Mouse (Mus musculus): Measurements from ENCODE around the gene Ap5z1. TPM values are rescaled to one million over a fixed set of nuclear protein-coding genes. Genes with fewer than 3 reads are reported as not detected.

Gene Ap5z1
- polyA plus RNA-seq, 1 experiment = not detected

GRCm38 (mm10) chr5:142423141-142423540 is 40.6 kb upstream of the Ap5z1 start:
- Histone ChIP-seq H3K4me3 (ENCODE audit: insufficient read depth, low read depth, low read length) (no peak overlapping the region), H3K27ac (ENCODE audit: insufficient read depth, low read depth, low read length) (no peak overlapping the region), H3K4me1 (ENCODE audit: control insufficient read depth, insufficient read depth, low read length) (peaks cover 33% of the 10 kb centered on the region)
- no peak for TF ChIP-seq POLR2A (IDR thresholded peaks at IDR 0.05; ENCODE audit: insufficient read depth, low read depth, low read length)
- no peak for TF ChIP-seq CTCF (IDR thresholded peaks at IDR 0.05; ENCODE audit: insufficient read depth, low read depth, low read length)
- 85% methylated on average over 10 of the region's 10 CpGs for WGBS

DNA sequence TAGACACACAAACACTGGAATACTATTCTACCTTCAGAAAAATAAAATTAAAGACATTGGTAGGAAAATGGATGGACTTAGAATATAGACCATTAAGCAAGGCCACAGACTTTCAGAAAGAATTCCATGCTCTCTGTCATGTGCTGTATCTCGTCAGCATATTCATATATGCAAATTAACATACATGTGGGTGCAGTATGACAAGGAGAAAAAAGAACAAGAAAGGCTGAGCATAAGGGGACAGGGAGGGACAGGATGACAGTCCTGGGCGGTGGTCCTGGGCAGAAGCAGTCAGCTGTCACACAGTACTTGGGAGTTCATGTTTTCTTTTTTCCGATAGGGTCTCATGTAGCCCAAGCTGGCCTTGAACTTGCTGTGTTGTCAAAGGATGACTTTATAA is 40.0 kb upstream of the Ap5z1 start:
- peaks cover 36% of the 10 kb centered on the region for H3K4me1 ChIP-seq (ENCODE audit: control insufficient read depth, insufficient read depth, low read length)
- H3K27ac ChIP-seq (ENCODE audit: insufficient read depth, low read depth, low read length) = no peak overlapping the region
- no peak for TF ChIP-seq POLR2A (IDR thresholded peaks at IDR 0.05; ENCODE audit: insufficient read depth, low read depth, low read length)
- no peak for TF ChIP-seq CTCF (IDR thresholded peaks at IDR 0.05; ENCODE audit: insufficient read depth, low read depth, low read length)
- WGBS = 64% methylated on average over 3 of the region's 3 CpGs
- no peak overlapping the region for H3K4me3 ChIP-seq (ENCODE audit: insufficient read depth, low read depth, low read length)

- Histone ChIP-seq H3K4me3 (ENCODE audit: insufficient read depth, low read depth, low read length) (no peak overlapping the region), H3K27ac (ENCODE audit: insufficient read depth, low read depth, low read length) (no peak overlapping the region), H3K4me1 (ENCODE audit: control insufficient read depth, insufficient read depth, low read length) (peaks cover 31% of the 10 kb centered on the region)
- WGBS = 59% methylated on average over 13 of the region's 13 CpGs
- TF ChIP-seq CTCF (IDR thresholded peaks at IDR 0.05; ENCODE audit: insufficient read depth, low read depth, low read length) = no peak
- no peak for TF ChIP-seq POLR2A (IDR thresholded peaks at IDR 0.05; ENCODE audit: insufficient read depth, low read depth, low read length)
These were observed 39.0 kb upstream of the Ap5z1 start for GRCm38 (mm10) chr5:142424627-142425349.

GRCm38 (mm10) chr5:142426476-142426875 is 37.3 kb upstream of the Ap5z1 start:
- Histone ChIP-seq H3K27ac (ENCODE audit: insufficient read depth, low read depth, low read length) (no peak overlapping the region), H3K4me3 (ENCODE audit: insufficient read depth, low read depth, low read length) (no peak overlapping the region), H3K4me1 (ENCODE audit: control insufficient read depth, insufficient read depth, low read length) (peaks cover 36% of the 10 kb centered on the region)
- WGBS = 95% methylated on average over 2 of the region's 2 CpGs
- TF ChIP-seq CTCF (IDR thresholded peaks at IDR 0.05; ENCODE audit: insufficient read depth, low read depth, low read length) (no peak), POLR2A (IDR thresholded peaks at IDR 0.05; ENCODE audit: insufficient read depth, low read depth, low read length) (no peak)

- Histone ChIP-seq H3K27ac (ENCODE audit: insufficient read depth, low read depth, low read length) (no peak overlapping the region), H3K4me1 (ENCODE audit: control insufficient read depth, insufficient read depth, low read length) (peaks cover 49% of the 10 kb centered on the region), H3K4me3 (ENCODE audit: insufficient read depth, low read depth, low read length) (no peak overlapping the region)
- TF ChIP-seq POLR2A (IDR thresholded peaks at IDR 0.05; ENCODE audit: insufficient read depth, low read depth, low read length) (no peak), CTCF (IDR thresholded peaks at IDR 0.05; ENCODE audit: insufficient read depth, low read depth, low read length) (no peak)
- 72% methylated on average over 10 of the region's 10 CpGs for WGBS
These were observed 35.9 kb upstream of the Ap5z1 start for GRCm38 (mm10) chr5:142427876-142428275.

- TF ChIP-seq CTCF (IDR thresholded peaks at IDR 0.05; ENCODE audit: insufficient read depth, low read depth, low read length) (no peak), POLR2A (IDR thresholded peaks at IDR 0.05; ENCODE audit: insufficient read depth, low read depth, low read length) (no peak)
- 92% methylated on average over 6 of the region's 6 CpGs for WGBS
- Histone ChIP-seq H3K4me1 (ENCODE audit: control insufficient read depth, insufficient read depth, low read length) (peaks cover 57% of the 10 kb centered on the region), H3K27ac (ENCODE audit: insufficient read depth, low read depth, low read length) (no peak overlapping the region), H3K4me3 (ENCODE audit: insufficient read depth, low read depth, low read length) (no peak overlapping the region)
These were observed 35.1 kb upstream of the Ap5z1 start for GRCm38 (mm10) chr5:142428691-142429090.

DNA sequence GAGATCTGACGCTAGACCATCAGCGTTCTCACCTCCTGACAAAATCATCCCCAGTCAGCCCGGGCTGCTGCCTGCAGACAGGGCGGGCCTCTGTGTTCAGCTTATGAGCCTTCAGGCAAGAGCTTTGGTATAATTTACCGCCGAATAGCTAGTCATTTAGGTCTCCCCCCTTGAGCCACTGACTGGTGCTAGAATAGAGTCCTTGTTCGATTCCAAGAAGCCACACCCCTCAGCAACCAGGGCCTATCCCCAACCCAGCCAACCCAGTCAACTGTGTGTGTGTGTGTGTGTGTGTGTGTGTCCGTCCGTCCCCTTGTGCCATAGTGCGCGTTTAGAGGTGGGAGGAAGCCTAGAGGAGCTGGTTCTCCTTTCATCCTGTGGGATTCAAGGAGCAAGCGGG is 32.7 kb upstream of the Ap5z1 start:
- TF ChIP-seq CTCF (IDR thresholded peaks at IDR 0.05; ENCODE audit: insufficient read depth, low read depth, low read length) (no peak), POLR2A (IDR thresholded peaks at IDR 0.05; ENCODE audit: insufficient read depth, low read depth, low read length) (no peak)
- Histone ChIP-seq H3K27ac (ENCODE audit: insufficient read depth, low read depth, low read length) (no peak overlapping the region), H3K4me1 (ENCODE audit: control insufficient read depth, insufficient read depth, low read length) (peaks cover 51% of the 10 kb centered on the region), H3K4me3 (ENCODE audit: insufficient read depth, low read depth, low read length) (no peak overlapping the region)
- 65% methylated on average over 12 of the region's 12 CpGs for WGBS

DNA sequence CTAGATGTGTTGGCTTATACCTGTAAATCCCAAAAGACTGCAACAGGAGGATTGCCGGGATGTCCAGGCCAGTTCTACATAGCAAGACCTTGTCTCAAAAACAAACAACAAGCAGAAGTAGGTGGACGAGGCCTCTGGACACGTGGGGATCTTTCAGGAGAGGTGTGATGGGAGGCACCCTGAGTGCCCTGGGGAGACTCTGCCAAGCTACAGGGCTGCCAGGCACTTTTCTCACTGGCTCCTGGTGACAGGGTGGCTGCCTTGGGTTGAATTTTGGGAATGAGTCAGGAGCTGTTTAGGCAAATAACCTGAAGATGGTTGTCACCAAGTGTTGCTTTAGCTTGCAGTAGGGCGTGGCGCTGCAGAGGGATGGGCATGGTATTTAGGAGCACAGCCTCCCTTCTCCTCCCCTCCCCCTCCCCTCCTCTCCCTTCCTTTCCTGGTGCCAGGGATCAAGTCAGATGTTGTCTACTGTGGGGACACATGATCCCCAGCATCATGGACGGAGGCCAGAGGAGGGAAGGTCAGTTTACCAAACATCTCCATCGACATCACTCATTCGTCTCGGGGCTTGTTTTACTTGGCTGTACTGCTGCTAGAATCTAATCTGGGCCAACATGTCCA is 31.8 kb upstream of the Ap5z1 start:
- Histone ChIP-seq H3K4me1 (ENCODE audit: control insufficient read depth, insufficient read depth, low read length) (peaks cover 45% of the 10 kb centered on the region), H3K27ac (ENCODE audit: insufficient read depth, low read depth, low read length) (no peak overlapping the region), H3K4me3 (ENCODE audit: insufficient read depth, low read depth, low read length) (no peak overlapping the region)
- 74% methylated on average over 9 of the region's 9 CpGs for WGBS
- TF ChIP-seq POLR2A (IDR thresholded peaks at IDR 0.05; ENCODE audit: insufficient read depth, low read depth, low read length) (no peak), CTCF (IDR thresholded peaks at IDR 0.05; ENCODE audit: insufficient read depth, low read depth, low read length) (no peak)

DNA sequence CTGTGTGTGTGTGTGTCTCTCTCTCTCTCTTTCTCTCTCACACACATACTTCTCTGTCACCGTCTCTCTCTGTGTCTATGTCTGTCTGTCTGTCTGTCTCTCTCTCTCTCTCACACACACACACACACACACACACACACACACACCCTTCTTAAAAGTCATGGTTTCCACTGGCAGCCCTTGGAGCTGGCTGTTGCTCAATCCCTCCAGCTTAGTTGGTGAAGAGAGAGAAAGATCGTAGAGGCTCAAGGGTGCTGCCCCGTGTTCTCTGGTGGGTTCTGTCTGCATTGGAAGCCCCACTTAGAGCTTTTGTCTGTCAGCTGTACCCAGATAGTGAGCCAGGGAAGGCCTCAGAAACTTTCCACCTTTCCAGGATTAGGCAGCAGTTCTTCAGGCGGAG is 31.0 kb upstream of the Ap5z1 start:
- TF ChIP-seq CTCF (IDR thresholded peaks at IDR 0.05; ENCODE audit: insufficient read depth, low read depth, low read length) (no peak), POLR2A (IDR thresholded peaks at IDR 0.05; ENCODE audit: insufficient read depth, low read depth, low read length) (no peak)
- 83% methylated on average over 4 of the region's 4 CpGs for WGBS
- H3K4me1 ChIP-seq (ENCODE audit: control insufficient read depth, insufficient read depth, low read length) = peaks cover 42% of the 10 kb centered on the region
- no peak overlapping the region for H3K4me3 ChIP-seq (ENCODE audit: insufficient read depth, low read depth, low read length)
- no peak overlapping the region for H3K27ac ChIP-seq (ENCODE audit: insufficient read depth, low read depth, low read length)
